Mouse (Mus musculus) G1E (cell line): ENCODE data around the gene Thsd7a. TPM values are rescaled to one million over a fixed set of nuclear protein-coding genes. Genes with fewer than 3 reads are reported as not detected.

ENCODE experiments used
- ATAC-seq: 2 replicates; pipeline ENCODE4 v1.8.0; 2016; ENCODE audit warnings: mild to moderate bottlenecking; ENCODE audit not compliant: insufficient number of reproducible peaks, poor library complexity, low FRiP score, severe bottlenecking; ENCODE audit errors: extremely low read depth
- DNase-seq: peaks from one replicate; pipeline ENCODE4 v3.0.0; 2012; ENCODE audit warnings: low spot score
- H3K27me3 ChIP-seq: 2 replicates; pipeline ENCODE4 v1.6.1; 2012; ENCODE audit warnings: mild to moderate bottlenecking, low read length, inconsistent platforms; ENCODE audit not compliant: insufficient read depth
- H3K36me3 ChIP-seq: replicated peaks from 2 replicates; pipeline ENCODE3; 2012; ENCODE audit warnings: mild to moderate bottlenecking, inconsistent platforms
- H3K4me1 ChIP-seq: 2 replicates; pipeline ENCODE4 v1.6.1; 2012; ENCODE audit warnings: low read depth, low read length, inconsistent platforms, mixed read lengths; ENCODE audit not compliant: insufficient read depth
- H3K4me3 ChIP-seq: 2 replicates; pipeline ENCODE4 v1.5.1; 2012; ENCODE audit warnings: low read depth, mild to moderate bottlenecking, inconsistent platforms, low read length, moderate library complexity, mixed read lengths
- H3K9me3 ChIP-seq: replicated peaks from 2 replicates; pipeline ENCODE4 v1.6.1; 2012; ENCODE audit warnings: inconsistent platforms
- CTCF ChIP-seq: IDR thresholded peaks from 2 replicates; pipeline ENCODE4 v1.5.1; 2012; ENCODE audit warnings: low read depth, low read length, inconsistent platforms, mixed read lengths
- GATA1 ChIP-seq: IDR thresholded peaks from 2 replicates; pipeline ENCODE4 v1.6.1; 2012; ENCODE audit warnings: borderline replicate concordance, low read length, inconsistent platforms, mixed read lengths
- GATA2 ChIP-seq: IDR thresholded peaks from 2 replicates; pipeline ENCODE4 v1.6.1; 2012; ENCODE audit warnings: low read depth, low read length, inconsistent platforms, borderline replicate concordance
- POLR2AphosphoS5 ChIP-seq: IDR thresholded peaks from 2 replicates; pipeline ENCODE4 v1.6.1; 2012; ENCODE audit warnings: low read depth, low read length, inconsistent platforms; ENCODE audit not compliant: insufficient replicate concordance
- TAL1 ChIP-seq: conservative IDR thresholded peaks from 2 replicates; pipeline ENCODE4 v1.6.1; 2012; ENCODE audit warnings: low read depth, low read length, inconsistent platforms, mixed read lengths
- polyA plus RNA-seq: library from polyadenylated mRNA; stranded (reverse); fragments of >175 nt; gene quantifications from 2 replicates; pipeline ENCODE4 v1.2.3, GENCODE M21; 2012
- total RNA-seq, 2 experiments: library from RNA; stranded (forward) in 1 of 2; stranded (reverse) in 1 of 2; fragments of 200-1000 nt in 1 of 2; fragments of >200 nt in 1 of 2; fragmentation: Nextera tagmentation in 1 of 2; gene quantifications; 2 replicates each; pipeline ENCODE4 v1.2.3; 2014 to 2017

Gene Thsd7a
- total and polyA plus RNA-seq, 3 experiments, result 0.10 to 0.11 TPM; not detected in 1

DNA sequence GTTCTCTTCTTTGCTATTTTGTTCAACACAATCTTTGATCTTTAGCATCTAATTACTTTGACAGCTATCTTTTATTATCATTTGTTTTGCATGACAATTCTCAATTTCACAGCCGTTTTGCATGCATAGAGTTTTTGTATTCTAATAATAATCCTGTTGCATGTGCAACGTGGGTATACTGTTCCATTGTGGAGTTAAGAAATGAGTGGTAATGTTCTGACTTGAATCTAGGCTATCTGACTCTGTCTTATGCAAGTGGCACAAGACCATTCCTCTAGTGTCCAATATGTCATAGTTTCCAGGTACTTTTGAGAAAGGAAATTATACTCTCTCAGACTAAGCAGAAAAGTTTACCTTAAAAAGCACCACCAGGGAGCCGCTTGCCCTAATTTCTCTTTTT, 206.7 kb downstream of the Thsd7a start:
- no peaks in the 10 kb centered on the region for H3K9me3 ChIP-seq
- H3K4me1 ChIP-seq, result peaks cover 3% of the 10 kb centered on the region; the same call in 1 of the 2 replicates
- ATAC-seq (no peak), DNase-seq (no peak)
- TF ChIP-seq TAL1 (no peak), POLR2AphosphoS5 (no peak), GATA1 (no peak), GATA2 (no peak), CTCF (no peak)
- H3K36me3 ChIP-seq, result no peaks in the 10 kb centered on the region
- no peak overlapping the region for H3K4me3 ChIP-seq
- H3K27me3 ChIP-seq, result no peaks in the 10 kb centered on the region

DNA sequence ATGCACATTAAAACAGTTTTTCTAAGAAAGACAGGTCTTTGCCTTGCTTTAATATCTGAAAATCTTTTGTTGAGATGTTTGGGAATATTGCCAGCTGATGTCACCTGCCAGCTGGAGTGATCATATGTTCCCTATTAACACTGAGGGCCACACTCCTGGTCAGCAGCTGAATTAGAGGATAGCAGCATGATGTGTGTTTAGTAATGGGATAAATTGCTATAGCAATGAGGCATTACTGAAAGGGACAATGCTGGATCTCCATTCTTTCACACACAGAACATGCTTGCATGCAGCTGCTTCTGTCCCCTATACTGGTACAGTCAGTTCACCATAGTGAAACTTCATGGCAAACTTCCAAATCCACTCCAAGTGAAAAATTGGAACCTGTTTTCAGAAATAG, 230.1 kb downstream of the Thsd7a start:
- no peak for ATAC-seq
- TF ChIP-seq GATA1 (no peak), TAL1 (no peak), CTCF (no peak), GATA2 (no peak), POLR2AphosphoS5 (no peak)
- no peaks in the 10 kb centered on the region for H3K36me3 ChIP-seq

DNA sequence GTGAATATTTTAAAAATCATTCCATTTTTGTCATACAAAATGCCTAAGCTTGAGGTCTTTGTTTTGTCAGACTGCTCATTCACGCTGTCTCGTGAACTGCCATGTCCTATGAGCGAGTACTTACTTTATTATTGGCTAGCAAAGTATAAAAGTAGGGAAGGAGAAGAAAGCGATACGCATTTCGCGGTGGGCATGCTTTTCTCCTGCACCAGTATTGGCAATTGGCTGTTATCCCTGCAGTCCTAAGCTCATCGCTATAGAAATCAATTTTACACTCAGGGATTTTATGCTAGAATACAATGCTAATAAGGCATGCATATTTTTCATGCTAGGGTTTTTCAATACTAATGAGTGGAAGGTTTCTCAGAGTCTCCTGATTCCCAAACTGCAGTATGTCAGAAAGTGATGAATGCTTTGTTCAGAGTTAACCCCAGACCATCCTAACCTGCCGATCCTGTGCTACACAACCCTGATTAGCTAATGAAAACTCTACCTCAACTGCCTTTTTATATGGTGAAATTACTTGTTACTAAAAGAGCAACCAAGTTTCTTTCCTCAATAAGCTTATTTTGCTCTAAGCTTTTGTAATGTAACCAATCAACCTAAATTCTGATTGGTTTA, 230.8 kb downstream of the Thsd7a start:
- no peak for DNase-seq
- TF ChIP-seq GATA1 (no peak), GATA2 (no peak), POLR2AphosphoS5 (no peak), CTCF (no peak)
- no peak overlapping the region for H3K4me3 ChIP-seq
- no peaks in the 10 kb centered on the region for H3K27me3 ChIP-seq
- no peaks in the 10 kb centered on the region for H3K36me3 ChIP-seq
- peaks cover 14% of the 10 kb centered on the region for H3K4me1 ChIP-seq
- no peaks in the 10 kb centered on the region for H3K9me3 ChIP-seq
- ATAC-seq, result no peak

More for the DNA sequence above, 230.1 kb downstream of the Thsd7a start:
- peaks cover 14% of the 10 kb centered on the region for H3K4me1 ChIP-seq
- no peaks in the 10 kb centered on the region for H3K9me3 ChIP-seq
- DNase-seq, result no peak
- H3K27me3 ChIP-seq, result no peaks in the 10 kb centered on the region
- no peak overlapping the region for H3K4me3 ChIP-seq

DNA sequence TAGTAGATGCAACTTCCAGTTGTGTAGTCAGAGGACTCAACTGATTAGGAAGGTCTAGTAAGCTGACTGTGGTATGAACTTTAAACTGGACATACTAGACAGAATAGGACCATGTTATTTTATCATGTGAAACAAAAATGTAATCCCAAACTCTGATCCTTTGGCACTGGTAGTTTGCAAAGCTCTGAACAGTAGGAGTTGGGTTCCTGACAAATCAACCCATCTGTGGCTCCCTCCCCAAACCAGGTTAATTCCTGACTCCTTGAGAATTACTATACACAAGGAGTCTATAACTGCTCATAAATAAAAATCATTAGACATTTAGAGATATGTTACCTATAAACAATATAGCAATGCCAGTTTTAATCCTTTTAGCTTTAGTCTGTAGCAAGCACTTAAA, 231.5 kb downstream of the Thsd7a start:
- ATAC-seq, result no peak
- H3K4me1 ChIP-seq, result peaks cover 14% of the 10 kb centered on the region
- H3K4me3 ChIP-seq, result no peak overlapping the region
- TF ChIP-seq CTCF (no peak), POLR2AphosphoS5 (no peak), GATA1 (no peak), TAL1 (0 out of 2 replicates have a peak, but pooled peaks have one; percentile 18), GATA2 (no peak)
- no peak for DNase-seq
- no peaks in the 10 kb centered on the region for H3K27me3 ChIP-seq
- H3K36me3 ChIP-seq, result no peaks in the 10 kb centered on the region
- H3K9me3 ChIP-seq, result no peaks in the 10 kb centered on the region

DNA sequence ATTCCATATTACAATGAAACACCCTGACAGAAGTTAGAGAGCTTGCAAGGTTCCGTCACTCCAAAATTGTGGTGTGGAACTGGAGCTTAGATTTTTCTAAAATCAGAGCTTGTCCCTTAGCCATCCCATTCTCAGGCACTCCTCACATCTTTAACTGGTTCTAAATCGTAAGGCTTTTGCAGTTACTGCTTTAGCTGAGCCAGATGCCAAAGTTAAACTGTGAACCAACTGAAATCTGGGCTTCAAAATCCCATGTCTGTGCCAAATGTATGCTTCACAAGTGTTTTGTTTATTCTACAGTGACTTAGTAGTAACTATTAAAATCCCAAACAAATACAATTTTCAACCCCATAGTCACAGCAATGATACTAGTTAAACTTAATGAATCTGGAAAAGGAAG, 242.3 kb downstream of the Thsd7a start:
- peaks cover 12% of the 10 kb centered on the region for H3K4me1 ChIP-seq
- no peaks in the 10 kb centered on the region for H3K9me3 ChIP-seq
- H3K36me3 ChIP-seq, result no peaks in the 10 kb centered on the region
- H3K27me3 ChIP-seq, result no peaks in the 10 kb centered on the region
- H3K4me3 ChIP-seq, result no peak overlapping the region
- ATAC-seq (no peak), DNase-seq (no peak)
- TF ChIP-seq POLR2AphosphoS5, result no peak
- TF ChIP-seq TAL1, result no peak
- TF ChIP-seq GATA2, result no peak

DNA sequence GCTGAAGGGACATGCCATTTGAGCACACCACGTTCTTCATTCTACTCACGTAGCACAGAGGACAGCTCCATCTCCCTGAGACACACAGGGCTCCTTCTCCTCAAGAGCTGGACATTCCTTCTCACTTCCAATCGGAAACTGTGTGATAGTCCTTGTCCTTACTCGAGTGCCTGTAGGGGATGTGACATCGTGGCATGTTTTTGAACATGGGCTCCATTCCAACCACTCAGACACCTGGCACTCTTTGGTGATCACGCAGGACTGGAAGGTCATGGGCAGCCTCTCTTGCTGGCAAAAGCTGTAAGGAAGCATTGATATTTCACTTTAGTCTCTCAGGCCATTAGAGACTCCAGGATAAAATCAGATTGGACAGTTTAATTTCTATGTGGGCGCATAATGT, 245.3 kb downstream of the Thsd7a start:
- Histone ChIP-seq H3K4me1 (peaks cover 7% of the 10 kb centered on the region; the same call in 1 of the 2 replicates), H3K9me3 (no peaks in the 10 kb centered on the region), H3K4me3 (no peak overlapping the region), H3K27me3 (no peaks in the 10 kb centered on the region), H3K36me3 (no peaks in the 10 kb centered on the region)
- TF ChIP-seq TAL1 (no peak), GATA2 (no peak), CTCF (no peak), POLR2AphosphoS5 (no peak), GATA1 (no peak)
- ATAC-seq (no peak), DNase-seq (no peak)
